In genomic region chr17:35939941-35940340, GRCm38 (mm10) we compare ENCODE assay signal across 17 mouse cellular contexts.
"Had no signal": no experiment of that assay in that cellular context is flagged by ENCODE, and none has a peak within 500 bp of the region (broad histone marks: within the 10 kb centered on the region; RNA-seq: fewer than 3 reads in every experiment).

No protein-coding gene starts in this region.

- H3K4me1 ChIP-seq: limb, embryonic 10.5 days; limb, embryonic 13.5 days; liver, embryonic 12.5 days; liver, embryonic 15.5 days; lung, embryonic 15.5 days had no signal

- H3K27ac ChIP-seq: layer of hippocampus, adult 2 months; limb, embryonic 10.5 days; limb, embryonic 13.5 days; liver, embryonic 12.5 days; liver, embryonic 15.5 days; lung, embryonic 15.5 days had no signal

- ATAC-seq: liver, embryonic 12.5 days had no signal

- H3K27me3 ChIP-seq: limb, embryonic 13.5 days; liver, embryonic 12.5 days; liver, embryonic 15.5 days; lung, embryonic 15.5 days had no signal

- H3K36me3 ChIP-seq: limb, embryonic 10.5 days; limb, embryonic 13.5 days; liver, embryonic 12.5 days; liver, embryonic 15.5 days; lung, embryonic 15.5 days had no signal

- H3K9me3 ChIP-seq: limb, embryonic 10.5 days; limb, embryonic 13.5 days; liver, embryonic 12.5 days; liver, embryonic 15.5 days; lung, embryonic 15.5 days had no signal

- DNase-seq: kidney, adult 2 months; kidney, postnatal 14 days; kidney, postnatal 4 days; layer of hippocampus, adult 9-11 months; liver; lung, adult 18-20 months; lung, postnatal 10 days; lung, postnatal 36 days; midbrain, embryonic 14.5 days; thymus, adult 18-20 months; thymus, postnatal 36 days had no signal

- H3K4me3 ChIP-seq: layer of hippocampus, adult 2 months; limb, embryonic 10.5 days; limb, embryonic 13.5 days; liver, embryonic 12.5 days; liver, embryonic 15.5 days; lung, embryonic 15.5 days had no signal

- H3K9ac ChIP-seq: limb, embryonic 13.5 days; liver, embryonic 12.5 days; liver, embryonic 15.5 days; lung, embryonic 15.5 days had no signal
